Mouse (Mus musculus): Measurements from ENCODE around the gene Arl4a.
A peak's percentile ranks its signal among the peaks of the same experiment; 100 is the strongest.

Gene Arl4a

DNA sequence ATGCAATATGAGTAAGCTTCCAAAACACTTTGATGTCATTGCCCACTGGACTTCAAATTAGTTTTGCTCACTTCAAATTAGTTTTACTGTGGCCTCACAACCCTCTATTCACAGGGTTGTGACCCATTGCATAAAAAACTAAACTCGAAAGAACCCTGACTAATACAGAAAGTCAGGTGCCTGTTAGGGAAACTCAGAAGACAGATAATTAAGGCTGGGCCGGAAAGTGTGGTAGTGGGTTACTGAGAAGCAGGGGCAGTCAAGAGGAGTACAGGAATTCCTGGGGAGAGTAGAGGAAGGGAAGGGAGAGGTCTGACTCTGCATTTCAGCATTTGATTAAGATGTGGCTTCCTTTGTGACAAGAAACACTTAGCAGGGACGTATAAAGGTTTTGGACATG, 29.4 kb downstream of the Arl4a start:
- no peak for DNase-seq

DNA sequence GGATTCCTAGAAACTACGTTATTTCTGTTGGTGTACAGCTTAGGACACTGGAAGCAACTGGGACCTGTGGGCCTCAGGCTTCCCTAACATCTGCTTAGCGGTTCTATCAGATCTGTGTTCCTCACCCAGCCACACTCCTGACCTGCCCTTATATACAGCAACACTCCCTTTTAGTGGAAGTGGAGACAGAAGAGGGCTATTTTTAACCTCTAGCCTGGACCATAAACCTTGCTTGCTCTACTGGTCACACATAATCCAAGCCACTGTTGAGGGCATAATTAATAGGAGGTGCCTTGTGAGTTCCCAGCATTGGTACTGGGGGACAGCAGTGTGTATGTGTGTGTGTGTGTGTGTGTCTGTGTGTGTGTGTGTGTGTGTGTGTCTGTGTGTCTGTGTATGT, 33.1 kb downstream of the Arl4a start:
- no peak for DNase-seq

DNA sequence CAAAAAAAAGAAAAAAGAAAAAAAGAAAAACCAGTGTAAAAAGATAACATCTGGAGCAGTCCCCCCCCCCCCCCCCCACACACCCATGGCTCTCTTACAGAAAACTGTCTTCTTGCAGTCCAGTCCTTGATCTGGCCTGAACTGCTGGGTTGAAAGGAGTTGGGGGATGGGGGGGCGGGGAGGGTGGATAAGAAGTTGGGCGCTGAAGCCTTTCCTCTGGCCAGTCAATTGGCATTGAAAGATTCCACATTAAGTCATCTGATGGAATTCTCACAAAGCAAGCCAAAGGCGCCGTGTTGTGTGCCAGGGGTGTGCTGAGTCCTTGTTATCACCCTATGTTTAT, 39.0 kb downstream of the Arl4a start:
- no peak for DNase-seq

DNA sequence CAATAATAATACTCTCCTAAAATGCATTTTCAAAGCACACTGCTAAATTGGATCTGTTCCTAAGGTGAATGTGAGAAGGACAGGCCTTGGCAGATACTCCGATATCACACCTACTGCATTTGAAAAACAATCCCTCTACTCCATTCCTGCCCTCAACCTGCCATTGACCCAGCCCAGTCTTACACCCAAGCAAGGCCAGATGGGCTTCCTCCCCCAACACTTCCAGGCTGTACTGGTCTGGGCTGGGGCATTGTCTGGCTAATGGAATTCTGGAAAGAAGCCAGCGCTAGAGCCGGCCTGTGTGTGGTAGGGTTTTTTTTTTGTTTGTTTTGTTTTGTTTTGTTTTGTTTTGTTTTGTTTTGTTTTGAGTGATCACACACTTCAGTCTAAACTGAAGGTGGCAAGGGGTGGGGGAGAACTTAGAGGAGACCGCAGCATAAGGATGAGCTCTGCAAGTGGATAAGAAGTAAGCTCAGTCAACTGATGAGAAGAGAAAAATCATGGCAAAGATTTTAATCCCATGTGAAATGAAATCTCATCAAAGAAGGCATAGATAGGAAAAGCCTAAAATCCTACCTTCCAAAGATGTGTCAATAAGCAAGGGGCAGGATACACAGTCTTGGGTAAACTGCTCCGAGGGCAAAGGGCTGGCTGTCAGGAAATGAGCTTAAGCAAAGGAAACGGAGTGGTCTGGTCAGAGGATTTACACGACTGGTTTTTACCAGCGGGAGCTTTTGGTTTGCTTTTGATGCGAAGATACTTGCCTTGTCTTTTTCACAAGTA, 39.6 kb downstream of the Arl4a start:
- DNase-seq: peak; percentile 59 to 63

DNA sequence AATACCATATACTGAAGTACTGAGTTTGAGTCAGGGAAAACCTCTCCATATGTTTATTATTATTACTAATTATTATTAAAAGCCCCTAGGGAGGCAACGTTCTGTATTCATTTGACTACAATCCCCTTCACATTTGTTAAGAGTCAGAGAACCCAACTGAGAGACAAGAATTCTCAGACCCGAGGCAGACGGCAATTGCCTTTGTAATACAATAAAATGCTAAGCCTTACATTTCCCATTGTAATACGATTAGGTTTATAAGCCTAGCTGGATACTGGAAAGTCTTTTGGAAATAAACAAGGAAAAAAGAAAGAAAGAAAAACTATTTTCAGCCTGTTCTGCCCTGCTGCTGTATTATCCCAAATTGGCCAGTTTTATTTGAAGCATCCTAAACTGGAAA, 40.2 kb downstream of the Arl4a start:
- no peak for DNase-seq

DNA sequence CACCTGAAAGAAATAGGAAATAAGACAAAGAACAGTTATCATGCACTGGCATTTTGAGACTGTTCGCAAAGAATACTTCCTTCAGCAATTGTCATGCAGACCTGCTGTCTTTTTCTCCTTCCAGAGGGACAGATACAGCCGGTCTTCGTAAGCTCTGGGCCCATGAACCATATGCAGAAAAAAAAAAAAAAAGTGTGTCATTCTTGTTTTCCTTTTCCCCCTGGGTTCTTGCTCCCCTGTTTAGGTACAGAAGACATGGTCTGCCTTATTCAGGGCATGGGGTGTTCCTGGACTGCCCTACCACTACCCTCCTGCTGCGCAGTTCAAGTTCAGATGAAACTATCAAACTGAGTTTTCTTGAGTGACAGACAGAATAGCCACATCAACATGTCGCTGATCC, 41.8 kb downstream of the Arl4a start:
- no peak for DNase-seq

DNA sequence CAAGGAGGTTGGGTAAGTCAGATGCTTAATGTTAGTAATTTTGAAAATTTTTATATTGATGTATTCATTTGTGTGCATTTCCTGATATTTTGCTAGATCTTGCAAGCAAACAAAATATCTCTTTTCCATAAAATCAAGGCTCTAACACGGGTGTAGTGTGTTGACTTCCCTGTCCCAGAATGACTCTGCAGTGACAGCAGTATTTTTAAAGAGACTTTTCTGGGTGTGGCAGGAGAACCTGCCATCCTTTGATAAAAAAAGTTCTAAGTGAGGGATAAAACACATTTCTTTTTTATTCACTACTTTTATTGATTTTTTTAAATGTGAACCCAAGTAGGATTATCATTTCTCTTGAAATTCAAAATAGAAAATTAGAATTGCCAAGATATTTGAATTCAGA, 42.2 kb downstream of the Arl4a start:
- DNase-seq: no peak

DNA sequence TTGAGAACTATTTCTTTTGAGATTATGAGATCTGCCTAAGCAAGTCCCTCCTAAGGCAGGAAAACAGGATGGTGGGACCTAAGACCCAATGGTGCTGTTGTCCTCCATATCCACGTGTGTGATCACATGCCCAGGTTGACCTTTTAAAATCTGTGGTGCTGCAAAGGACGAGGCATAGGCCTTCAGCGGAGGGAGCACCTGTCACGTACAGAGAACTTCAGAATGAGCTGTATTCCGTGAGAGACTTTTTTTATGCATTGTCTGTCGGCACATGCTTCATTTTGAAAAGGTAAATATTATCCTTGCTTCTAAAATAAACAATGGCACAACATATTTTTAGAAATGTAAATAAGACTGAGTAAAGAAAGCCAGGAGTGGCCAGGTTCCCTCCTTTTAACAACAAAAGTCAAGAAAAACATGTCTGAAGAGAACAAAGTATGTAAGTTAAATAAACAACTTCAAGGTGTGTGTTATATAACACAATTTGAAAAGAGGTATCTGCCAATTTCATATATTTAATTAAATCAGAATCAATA, 45.0 kb downstream of the Arl4a start:
- DNase-seq: no peak

DNA sequence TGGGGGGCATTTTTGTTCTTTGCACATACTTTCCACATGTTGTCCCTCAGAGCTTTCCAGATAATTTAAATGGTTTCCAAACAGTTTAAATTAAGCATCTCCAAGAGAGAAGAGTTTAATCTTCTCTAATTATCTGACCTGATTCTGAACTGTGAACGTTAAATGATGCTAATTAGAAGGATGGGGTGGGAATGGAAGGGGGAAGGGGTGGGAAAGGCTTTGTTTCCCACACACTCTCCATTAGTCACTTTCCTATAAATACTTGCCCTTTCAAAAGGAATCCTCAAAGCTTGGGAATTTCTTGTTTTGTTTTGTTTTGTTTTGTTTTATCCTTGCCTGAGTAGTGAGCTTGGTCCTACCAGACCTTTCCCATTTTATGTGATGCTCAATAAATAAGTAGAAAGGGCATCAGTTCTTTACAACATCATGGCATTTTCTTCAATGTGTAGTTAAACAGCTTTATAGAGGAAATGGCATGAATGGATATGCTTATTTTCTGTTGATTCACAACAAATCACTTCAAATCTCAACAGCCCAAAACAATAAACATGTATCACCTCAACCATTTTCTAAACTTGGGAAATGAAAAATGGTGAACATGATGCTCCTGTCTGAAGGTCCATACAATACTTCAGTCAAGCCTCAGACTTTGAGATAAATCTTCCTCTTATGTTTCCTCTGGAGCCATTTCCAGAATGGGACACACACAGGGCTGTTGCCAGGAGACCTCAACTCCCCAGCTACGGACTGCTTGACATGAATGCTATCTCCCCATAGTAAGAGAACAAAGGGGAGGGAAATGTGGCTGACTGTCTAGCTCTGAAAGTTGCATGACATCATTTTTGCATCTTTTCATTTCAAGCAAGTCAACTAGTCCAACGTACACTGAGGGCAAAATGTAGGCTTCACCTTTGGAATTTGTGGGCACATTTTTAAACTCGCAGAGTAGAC, 46.7 kb downstream of the Arl4a start:
- DNase-seq: no peak

DNA sequence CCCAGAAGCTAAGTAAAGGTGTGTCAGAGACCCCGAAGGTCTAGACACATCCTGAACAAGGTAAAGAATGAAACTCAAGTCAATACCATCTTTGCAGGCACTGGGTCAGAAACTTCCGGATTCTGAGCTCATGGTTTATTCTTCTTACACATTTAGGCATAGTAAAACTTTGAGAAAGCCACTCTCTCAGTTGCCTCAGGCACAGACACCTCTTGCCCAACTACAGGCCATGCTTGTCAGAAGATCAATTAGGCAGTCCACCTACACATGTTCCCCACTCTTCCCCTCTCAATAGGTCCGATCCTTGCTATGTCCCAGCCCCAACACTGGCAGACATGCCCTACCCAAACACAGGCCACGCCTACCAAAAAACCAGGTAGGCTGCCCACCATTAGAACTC, 48.7 kb downstream of the Arl4a start:
- no peak for DNase-seq

DNA sequence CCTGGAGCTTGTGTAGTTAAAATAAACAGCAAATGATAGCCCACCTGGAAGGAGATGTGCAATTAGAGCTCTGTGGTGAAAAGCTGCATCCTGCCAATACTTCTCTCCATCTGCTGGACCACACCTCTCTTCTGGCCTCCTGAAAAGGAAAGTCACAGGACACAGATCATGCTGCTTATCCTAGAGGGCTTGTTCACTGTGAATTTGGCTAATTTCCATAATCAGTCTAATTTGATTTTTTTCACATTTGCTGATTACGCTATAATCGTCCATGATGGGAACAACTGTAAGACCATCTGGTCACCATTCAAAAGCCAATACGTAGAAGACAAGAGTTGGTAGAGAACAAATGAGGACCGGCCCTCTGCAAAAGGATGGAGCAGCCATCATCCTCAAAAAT, 50.6 kb downstream of the Arl4a start:
- peak; percentile 26 to 35 for DNase-seq

DNA sequence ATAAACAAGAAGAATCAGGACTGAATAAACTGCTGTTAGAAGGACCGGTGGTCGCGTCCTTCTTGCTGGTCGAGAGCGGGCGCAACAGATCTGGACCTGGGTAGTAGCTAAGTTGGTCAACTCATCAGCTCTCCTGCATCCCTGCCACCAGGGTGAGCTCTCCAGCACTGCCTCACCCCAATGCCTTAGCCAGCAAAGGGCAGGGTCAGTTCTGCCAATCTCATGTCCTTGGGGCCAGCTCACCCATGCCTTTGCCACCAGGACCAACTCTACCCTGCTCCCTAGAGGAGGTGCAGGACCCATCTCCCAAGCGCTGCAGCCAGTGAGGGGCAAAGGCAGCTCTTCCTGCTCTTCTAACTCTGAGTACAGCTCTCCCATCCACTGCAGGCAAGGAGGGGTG, 52.2 kb downstream of the Arl4a start:
- DNase-seq: no peak

DNA sequence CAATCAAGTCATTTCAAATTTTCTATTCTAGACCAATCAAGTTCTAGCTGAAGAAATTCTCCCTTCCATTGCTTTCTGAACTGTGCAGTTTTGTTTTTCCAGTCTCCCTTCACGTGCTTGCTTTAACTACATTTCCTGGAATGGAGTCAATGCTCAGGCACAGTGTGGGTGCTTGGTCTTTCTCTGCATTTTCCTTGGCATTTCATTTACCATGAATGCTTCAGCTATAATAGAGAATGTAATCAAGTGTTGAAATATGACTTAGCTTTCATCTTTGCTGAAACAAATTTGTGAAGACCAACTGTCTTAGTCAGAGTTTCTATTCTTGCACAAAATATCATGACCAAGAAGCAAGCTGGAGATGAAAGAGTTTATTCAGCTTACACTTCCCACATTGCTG, 58.0 kb downstream of the Arl4a start:
- no peak for DNase-seq

DNA sequence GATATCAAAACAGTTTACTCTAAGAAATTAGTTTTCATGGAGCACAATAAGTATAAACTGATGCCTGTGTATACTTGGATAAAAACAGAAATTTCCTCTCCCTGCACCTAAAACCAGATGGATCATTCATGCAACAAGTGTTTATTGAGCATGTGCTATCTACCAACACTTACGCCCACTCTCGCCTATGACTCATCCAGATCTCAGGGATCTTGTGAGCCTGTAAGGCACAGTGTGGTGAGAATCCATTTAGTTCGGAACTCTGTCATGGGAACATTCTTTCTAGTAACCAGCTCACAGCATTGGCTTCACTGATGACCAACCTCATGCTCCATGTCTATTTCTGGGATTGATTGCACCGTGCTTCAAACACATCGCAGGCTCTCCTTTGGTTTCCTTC, 58.8 kb downstream of the Arl4a start:
- DNase-seq: no peak

DNA sequence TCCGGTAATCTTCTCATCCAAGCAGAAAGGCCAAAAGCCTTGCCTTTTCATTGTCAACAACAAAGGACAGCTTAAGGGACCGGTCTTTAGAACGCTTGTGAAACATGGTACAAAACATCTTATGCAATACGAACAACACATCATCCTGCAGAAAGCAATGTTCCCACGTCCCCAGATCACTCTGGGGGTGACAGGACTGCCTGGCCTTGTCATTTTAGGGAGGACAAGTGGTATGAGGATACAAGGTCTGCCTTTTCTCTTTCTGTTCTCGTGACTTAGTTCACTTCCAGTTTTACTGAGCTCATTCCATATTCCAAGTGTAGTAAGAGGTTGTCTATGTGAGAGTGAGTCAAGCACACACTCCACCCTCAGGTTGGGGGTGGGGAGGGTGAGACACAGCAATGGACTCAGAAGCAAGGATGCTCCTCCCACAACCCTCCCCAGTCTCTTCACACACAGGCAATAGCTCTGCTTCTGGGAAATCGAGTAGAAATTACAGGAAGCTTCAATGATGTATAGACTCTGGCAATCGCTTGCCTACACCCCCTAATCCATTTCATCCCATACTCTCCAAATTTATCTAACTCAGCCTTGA, 59.7 kb downstream of the Arl4a start:
- DNase-seq: no peak

DNA sequence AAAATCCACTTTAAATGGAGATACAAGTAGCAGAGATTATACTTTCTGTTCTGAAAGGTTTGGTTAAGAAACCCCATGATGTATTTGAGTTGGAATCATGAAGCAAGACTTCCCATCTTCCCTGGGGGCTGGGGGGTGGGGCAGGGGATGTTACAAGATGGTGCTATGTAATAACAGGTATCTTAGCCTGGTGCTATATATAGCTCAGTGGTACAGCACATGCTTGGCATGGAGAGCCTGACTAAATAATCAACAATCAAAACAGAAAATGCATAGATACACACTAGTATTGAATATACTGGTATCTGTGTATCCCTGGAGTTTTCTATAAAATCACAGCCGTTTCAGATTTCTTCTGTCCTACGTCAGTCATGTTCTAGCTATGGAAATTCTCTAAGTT, 61.4 kb downstream of the Arl4a start:
- no peak for DNase-seq

DNA sequence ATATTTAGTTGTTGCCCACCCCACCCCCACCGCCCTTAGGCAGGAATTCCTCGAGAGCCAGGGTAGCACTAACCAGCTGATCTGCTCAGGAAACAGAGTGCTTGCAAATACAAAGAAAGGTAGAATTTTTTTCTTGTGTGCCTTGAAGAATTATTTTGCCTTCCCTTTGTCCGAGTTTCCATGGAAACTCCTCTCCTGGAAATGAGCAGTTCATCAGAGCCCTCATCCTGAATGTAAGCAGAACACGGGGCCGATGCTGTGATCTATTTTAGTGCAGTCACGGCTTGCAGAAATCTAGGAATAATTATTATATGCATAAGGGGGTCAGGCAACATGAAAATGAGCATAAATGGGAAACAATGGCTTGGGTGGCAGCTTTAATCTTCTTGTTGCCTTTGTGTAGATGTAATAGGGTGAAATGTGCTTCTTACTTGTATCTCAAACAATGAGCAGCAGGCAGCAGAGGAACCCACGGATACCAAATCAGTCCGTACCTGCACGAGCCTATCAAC, 61.9 kb downstream of the Arl4a start:
- no peak for DNase-seq

DNA sequence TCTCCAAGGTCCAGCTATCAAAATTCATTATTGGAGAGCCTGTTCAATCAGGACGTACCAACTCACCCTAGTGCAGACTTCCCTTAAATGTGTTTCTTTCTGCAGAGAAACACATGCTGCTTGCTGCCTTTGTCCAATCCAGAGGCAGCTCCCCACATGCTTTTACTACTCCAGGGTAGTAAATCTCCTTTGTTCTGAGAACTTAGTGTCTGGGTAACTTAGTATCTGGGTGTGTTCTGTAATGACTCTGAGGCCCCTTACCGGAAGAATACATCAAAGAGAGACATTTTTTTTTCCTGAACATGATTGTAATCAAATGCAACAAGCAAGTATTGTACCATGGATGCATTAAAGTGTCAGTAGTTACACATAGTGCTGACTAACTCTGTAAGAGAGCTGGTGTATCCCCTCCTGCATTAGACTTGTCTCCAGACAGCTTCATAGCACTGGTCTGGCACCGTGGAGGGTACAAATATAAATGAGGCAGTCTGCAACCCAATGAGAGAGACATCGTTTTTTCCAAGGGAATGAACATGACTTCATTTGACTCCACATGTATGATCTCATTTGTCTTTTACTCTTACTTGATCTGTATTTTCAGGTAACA, 62.7 kb downstream of the Arl4a start:
- no peak for DNase-seq

DNA sequence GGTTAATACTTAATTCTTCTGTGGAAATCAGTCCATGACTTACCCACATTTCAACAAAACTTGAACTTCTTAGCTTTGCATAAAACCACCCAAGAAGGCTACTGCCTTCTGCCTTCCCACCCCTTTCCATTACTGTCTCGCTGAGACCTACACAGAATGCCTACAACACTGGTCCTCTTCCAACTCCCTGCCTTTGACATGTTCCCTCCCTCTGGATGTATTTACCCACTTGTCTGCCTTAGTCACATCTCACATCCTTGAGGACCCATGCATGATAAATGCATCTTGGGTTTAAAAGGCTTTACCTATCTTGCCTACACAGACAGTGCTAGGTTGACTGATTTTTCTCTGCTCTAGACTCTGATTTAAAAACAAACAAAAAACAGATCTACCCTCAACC, 63.6 kb downstream of the Arl4a start:
- DNase-seq: no peak

DNA sequence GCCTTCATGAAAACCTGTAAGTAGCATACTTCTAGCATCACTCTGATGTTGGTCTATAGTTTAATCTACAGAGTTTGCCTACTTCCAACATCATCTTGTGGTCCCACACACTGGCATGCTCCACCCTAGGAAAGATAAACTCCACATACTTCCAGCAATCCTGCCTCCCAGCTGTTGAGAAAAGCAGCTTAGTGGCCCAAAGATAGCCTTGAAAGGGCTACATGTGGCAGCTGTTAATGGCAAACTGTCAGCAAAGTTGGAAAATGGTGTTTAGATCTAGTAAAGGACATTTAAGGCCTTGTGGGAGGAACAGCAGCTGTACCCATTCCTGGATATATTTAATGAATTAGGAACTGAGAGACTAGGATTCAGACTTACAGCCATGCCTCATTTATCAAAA, 68.3 kb downstream of the Arl4a start:
- DNase-seq: no peak

DNA sequence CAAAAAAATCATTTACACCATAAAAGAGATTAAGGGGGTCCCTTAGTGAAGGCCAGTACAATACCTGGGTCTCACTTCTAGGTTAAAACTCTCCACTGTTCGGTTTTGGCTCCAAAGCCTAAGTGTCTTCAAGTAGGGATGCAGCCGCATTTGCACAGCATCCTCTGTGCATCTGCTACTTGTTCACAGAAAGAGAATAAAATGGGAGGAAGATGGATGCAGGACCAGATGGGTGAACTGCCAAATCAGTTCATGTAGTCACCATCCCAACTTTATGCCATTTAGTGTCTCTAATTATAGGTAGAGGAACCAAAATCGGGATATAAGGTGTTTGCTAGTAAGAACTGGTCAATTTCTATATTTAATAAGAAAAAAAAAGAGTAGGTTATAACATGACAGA, 69.7 kb downstream of the Arl4a start:
- no peak for DNase-seq

DNA sequence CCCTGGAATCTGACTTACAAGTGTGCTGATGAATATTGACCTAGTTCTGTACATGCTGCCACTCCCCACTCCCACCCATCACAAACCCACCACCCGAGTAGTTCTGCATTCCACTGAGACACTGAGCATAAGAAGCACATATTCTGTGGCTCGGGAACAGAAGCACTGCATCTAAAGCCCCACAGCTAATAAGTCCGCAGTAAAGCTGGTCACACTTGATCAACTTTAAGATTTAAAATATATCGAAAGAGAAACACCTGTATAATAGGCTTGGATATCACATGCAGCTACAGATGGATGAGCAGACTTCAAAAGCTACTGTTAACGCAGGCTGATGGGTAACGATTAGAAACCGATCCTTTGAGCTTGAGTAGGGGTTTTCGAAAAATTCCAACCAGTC, 78.7 kb downstream of the Arl4a start:
- no peak for DNase-seq

Measured in cerebellum, postnatal 10 days (tissue).